Mouse (Mus musculus) stomach, postnatal 0 days (tissue): ENCODE data around the gene Myt1l. TPM values are rescaled to one million over a fixed set of nuclear protein-coding genes. Genes with fewer than 3 reads are reported as not detected.

ENCODE experiments used
- ATAC-seq: fragments of 200-750 bp; cut with Nextera tagmentation; 2 replicates; pipeline ENCODE4 v1.8.0; 2017; ENCODE audit not compliant: low FRiP score, low TSS enrichment
- DNase-seq: peaks from one replicate; pipeline ENCODE4 v3.0.0-alpha.2; 2016; ENCODE audit warnings: low spot score
- H3K27ac ChIP-seq: fragments of 300-500 bp; sonication (generic); replicated peaks from 2 replicates; pipeline ENCODE4 v1.5.1; 2014; ENCODE audit warnings: mild to moderate bottlenecking, control low read depth
- H3K27me3 ChIP-seq: fragments of 300-500 bp; sonication (generic); 2 replicates; pipeline ENCODE4 v1.6.1; 2014; ENCODE audit warnings: low read length; ENCODE audit not compliant: control insufficient read depth, insufficient read depth
- H3K36me3 ChIP-seq: fragments of 300-500 bp; sonication (generic); 2 replicates; pipeline ENCODE4 v1.6.1; 2014; ENCODE audit warnings: low read length, mixed read lengths; ENCODE audit not compliant: control insufficient read depth, insufficient read depth
- H3K4me1 ChIP-seq: fragments of 300-500 bp; sonication (generic); replicated peaks from 2 replicates; pipeline ENCODE4 v1.6.1; 2014; ENCODE audit warnings: antibody characterized with exemption; ENCODE audit not compliant: control insufficient read depth, insufficient read depth
- H3K4me2 ChIP-seq: fragments of 300-500 bp; sonication (generic); replicated peaks from 2 replicates; pipeline ENCODE4 v1.6.1; 2014; ENCODE audit warnings: low read depth, mild to moderate bottlenecking, control low read depth, moderate library complexity
- H3K4me3 ChIP-seq: fragments of 300-500 bp; sonication (generic); 2 replicates; pipeline ENCODE4 v1.5.1; 2014; ENCODE audit warnings: low read depth, low read length, control low read depth
- H3K9ac ChIP-seq: fragments of 300-500 bp; sonication (generic); 2 replicates; pipeline ENCODE4 v1.6.1; 2014; ENCODE audit warnings: mild to moderate bottlenecking, low read length, control low read depth, mixed read lengths
- H3K9me3 ChIP-seq: fragments of 300-500 bp; sonication (generic); 2 replicates; pipeline ENCODE4 v1.6.1; 2016; ENCODE audit warnings: low read length; ENCODE audit not compliant: control insufficient read depth
- CTCF ChIP-seq: IDR thresholded peaks from 2 replicates; pipeline ENCODE4 v1.5.1; 2016; ENCODE audit warnings: antibody characterized with exemption, low read depth, mild to moderate bottlenecking, moderate library complexity
- EP300 ChIP-seq: optimal IDR thresholded peaks from 2 replicates; pipeline ENCODE3; 2016; ENCODE audit warnings: antibody characterized with exemption
- WGBS: fragments of 180-500 bp; shearing (Covaris S2); extraction: QIAGEN DNeasy Blood & Tissue Kit; methylation state at CpG from one replicate; pipeline ENCODE4 v1.1.7; 2014; 5-methylcytosine and 5-hydroxymethylcytosine counted together
- polyA plus RNA-seq: library from polyadenylated mRNA; unstranded; fragments of >200 nt; fragmentation: Nextera tagmentation; extraction: Ambion mirVana; gene quantifications from 2 replicates; pipeline ENCODE4 v1.2.1, GENCODE M21; 2015

The Myt1l gene
- polyA plus RNA-seq, 1 experiment from 2014 or later = 0.76 TPM

DNA sequence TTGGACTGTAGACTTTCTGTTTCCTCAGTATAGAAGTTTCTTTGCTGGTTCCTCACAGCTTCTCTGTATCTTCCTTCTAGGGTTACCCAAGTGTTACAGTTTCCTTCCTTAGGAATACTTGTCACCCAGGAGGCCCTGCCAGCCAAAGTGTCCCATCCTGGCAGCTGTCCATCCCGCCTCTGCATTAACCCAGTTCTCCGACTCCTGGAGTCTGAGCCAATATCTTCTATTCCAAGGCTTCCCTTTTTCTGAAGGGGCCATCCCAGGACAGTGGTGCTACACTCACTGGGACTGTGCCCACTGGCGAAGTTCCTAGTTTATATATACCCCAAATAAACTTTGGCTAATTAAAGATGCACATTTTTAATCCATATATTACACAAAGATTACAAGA lies 227.7 kb downstream of the Myt1l start:
- DNase-seq (no peak), ATAC-seq (no peak)
- no peak for TF ChIP-seq CTCF
- no peak for TF ChIP-seq EP300
- Histone ChIP-seq H3K4me3 (no peak overlapping the region), H3K4me2 (no peak overlapping the region), H3K27ac (no peak overlapping the region), H3K9ac (no peak overlapping the region), H3K27me3 (no peaks in the 10 kb centered on the region), H3K36me3 (no peaks in the 10 kb centered on the region), H3K9me3 (no peaks in the 10 kb centered on the region), H3K4me1 (no peaks in the 10 kb centered on the region)
- 76% methylated on average over 3 of the region's 3 CpGs for WGBS

DNA sequence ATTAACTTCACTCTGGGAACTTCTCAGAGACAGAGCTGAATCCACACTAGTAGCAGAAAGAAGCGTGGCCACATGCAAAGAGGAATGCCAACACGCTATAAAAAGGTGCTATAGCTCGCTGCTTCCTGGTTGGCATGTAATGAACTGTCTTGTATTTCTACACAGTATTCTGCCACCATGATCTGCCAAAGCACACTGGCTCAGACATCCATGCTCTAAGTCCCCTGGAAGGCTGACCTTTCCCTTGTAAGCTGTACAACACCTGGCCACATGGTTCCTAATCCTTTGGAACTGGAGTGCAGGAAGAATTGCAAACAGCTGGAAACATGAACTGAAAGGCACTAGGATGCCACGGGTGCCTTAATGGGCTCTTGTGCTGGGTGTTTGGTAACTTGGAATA lies 232.4 kb downstream of the Myt1l start:
- 76% methylated on average over 4 of the region's 4 CpGs for WGBS
- no peak overlapping the region for H3K4me3 ChIP-seq
- H3K9ac ChIP-seq = no peak overlapping the region
- H3K36me3 ChIP-seq = no peaks in the 10 kb centered on the region
- H3K27ac ChIP-seq = no peak overlapping the region
- TF ChIP-seq EP300 = no peak
- no peak for TF ChIP-seq CTCF
- H3K4me1 ChIP-seq = no peaks in the 10 kb centered on the region
- ATAC-seq = no peak
- no peaks in the 10 kb centered on the region for H3K9me3 ChIP-seq
- no peak overlapping the region for H3K4me2 ChIP-seq
- no peaks in the 10 kb centered on the region for H3K27me3 ChIP-seq
- no peak for DNase-seq

DNA sequence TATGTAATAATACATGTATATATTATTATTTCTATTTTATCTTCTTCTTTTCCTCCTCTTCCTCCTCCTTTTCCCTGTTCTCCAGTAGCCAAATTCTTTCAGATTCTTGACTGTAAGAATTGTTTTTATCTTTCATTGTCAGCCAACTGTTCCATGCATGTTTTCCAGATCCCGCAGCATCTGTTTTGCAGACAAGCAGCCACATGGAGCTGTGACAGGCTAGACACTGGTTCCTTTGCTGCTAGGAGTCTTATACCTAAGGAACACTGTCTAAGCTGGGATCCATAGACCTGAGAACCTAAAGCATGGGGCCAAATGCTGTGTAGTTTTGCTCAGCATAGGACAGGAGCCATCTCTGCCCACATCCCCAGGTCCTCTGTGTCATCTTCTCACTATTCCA lies 238.0 kb downstream of the Myt1l start:
- no peak overlapping the region for H3K9ac ChIP-seq
- 93% methylated on average over 1 of the region's 1 CpGs for WGBS
- ATAC-seq (no peak), DNase-seq (no peak)
- H3K27me3 ChIP-seq = no peaks in the 10 kb centered on the region
- no peak overlapping the region for H3K4me2 ChIP-seq
- no peaks in the 10 kb centered on the region for H3K9me3 ChIP-seq
- no peaks in the 10 kb centered on the region for H3K4me1 ChIP-seq
- no peaks in the 10 kb centered on the region for H3K36me3 ChIP-seq
- no peak overlapping the region for H3K4me3 ChIP-seq
- TF ChIP-seq EP300 (no peak), CTCF (no peak)
- no peak overlapping the region for H3K27ac ChIP-seq

DNA sequence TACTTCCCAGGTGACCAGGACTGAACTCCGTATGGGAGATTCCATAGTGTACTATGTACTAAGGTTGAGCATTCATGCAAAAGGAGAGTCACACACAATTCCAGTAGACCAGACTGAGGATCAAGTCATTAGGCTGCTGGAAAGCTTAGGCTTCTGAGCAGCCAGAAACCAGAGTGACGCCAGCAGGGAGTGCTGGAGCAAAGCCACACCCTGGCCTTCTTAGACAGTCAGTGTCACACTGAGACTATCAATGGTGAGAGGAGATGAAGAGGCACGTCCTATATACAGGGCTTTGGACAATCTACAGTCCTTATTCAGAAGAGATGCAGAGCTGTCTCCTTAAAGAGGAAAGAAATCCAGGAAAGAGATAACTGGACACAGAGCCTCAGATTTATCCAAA lies 243.6 kb downstream of the Myt1l start:
- no peaks in the 10 kb centered on the region for H3K9me3 ChIP-seq
- TF ChIP-seq EP300 (no peak), CTCF (no peak)
- no peak overlapping the region for H3K4me3 ChIP-seq
- H3K4me2 ChIP-seq = no peak overlapping the region
- no peak overlapping the region for H3K9ac ChIP-seq
- DNase-seq (no peak), ATAC-seq (no peak)
- no peaks in the 10 kb centered on the region for H3K36me3 ChIP-seq
- no peaks in the 10 kb centered on the region for H3K27me3 ChIP-seq
- no peak overlapping the region for H3K27ac ChIP-seq
- H3K4me1 ChIP-seq = no peaks in the 10 kb centered on the region
- 59% methylated on average over 3 of the region's 3 CpGs for WGBS

DNA sequence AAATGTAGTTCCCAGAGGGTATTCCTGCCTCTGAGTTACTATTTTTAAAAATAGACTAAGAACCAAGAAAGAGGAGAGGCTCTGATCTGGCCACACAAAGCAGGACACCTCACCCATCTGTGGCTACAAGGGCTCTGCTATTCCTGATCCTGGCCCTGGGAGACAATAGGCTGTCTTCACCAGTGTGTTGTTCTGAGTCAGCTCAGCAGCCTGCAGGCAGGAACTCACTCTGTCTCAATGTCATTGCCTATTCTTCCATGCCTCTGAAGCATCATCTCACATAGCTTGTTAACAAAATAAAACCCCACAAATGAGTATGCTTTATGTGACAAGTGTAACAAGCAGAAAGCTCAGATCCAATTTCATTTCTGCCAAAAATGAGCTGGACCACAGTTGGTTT lies 244.2 kb downstream of the Myt1l start:
- DNase-seq (no peak), ATAC-seq (no peak)
- Histone ChIP-seq H3K27ac (no peak overlapping the region), H3K27me3 (no peaks in the 10 kb centered on the region), H3K4me2 (no peak overlapping the region), H3K4me3 (no peak overlapping the region), H3K4me1 (no peaks in the 10 kb centered on the region), H3K9ac (no peak overlapping the region), H3K9me3 (no peaks in the 10 kb centered on the region), H3K36me3 (no peaks in the 10 kb centered on the region)
- TF ChIP-seq CTCF = no peak
- no peak for TF ChIP-seq EP300

DNA sequence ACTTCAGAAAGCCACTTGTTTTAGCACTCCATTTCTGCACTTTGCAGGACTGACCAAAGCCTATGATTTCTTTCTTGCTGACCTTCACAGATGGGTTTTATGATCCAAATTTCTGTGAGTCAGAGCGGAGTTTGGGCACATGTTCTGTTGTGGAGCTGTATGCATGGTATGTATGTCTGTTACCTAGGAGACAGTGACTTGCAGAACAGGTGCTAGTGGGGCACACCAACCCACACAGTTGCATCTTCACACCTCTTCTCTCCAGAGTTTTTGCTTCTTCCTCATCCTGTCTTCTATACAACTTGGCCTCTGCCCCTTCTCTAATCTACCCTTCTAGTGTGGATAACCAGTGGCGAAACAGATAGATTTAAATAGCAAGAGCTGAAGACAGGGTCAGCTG lies 250.7 kb downstream of the Myt1l start:
- Histone ChIP-seq H3K9ac (no peak overlapping the region), H3K27ac (no peak overlapping the region), H3K4me1 (no peaks in the 10 kb centered on the region), H3K9me3 (no peaks in the 10 kb centered on the region), H3K27me3 (no peaks in the 10 kb centered on the region), H3K4me2 (no peak overlapping the region), H3K4me3 (no peak overlapping the region), H3K36me3 (no peaks in the 10 kb centered on the region)
- ATAC-seq (no peak), DNase-seq (no peak)
- WGBS = 83% methylated on average over 2 of the region's 2 CpGs
- TF ChIP-seq EP300 (no peak), CTCF (no peak)
